Comparison of ENCODE assay signal across 23 mouse cellular contexts in genomic region chr6:145733911-145734310, GRCm38 (mm10). TPM values are rescaled to one million over a fixed set of nuclear protein-coding genes. Genes with fewer than 3 reads are reported as not detected.
DNase-seq lines count a peak whose midpoint lies in the region; ATAC-seq lines count a peak whose summit lies in the region.
"Had no signal": no experiment of that assay in that cellular context is flagged by ENCODE, and none has a peak within 500 bp of the region (broad histone marks: within the 10 kb centered on the region; RNA-seq: fewer than 3 reads in every experiment).

No protein-coding gene starts in this region.

- WGBS in forebrain, embryonic 14.5 days: 18% methylated on average over 5 of the region's 5 CpGs
- 17% methylated on average over 5 of the region's 5 CpGs for WGBS in forebrain, embryonic 15.5 days

- no peak overlapping the region for H3K4me3 ChIP-seq in forebrain, embryonic 14.5 days (ENCODE audit: low read depth, low read length)
- H3K4me3 ChIP-seq in forebrain, embryonic 15.5 days: no peak overlapping the region
- H3K4me3 ChIP-seq: embryonic facial prominence, embryonic 15.5 days; erythroblast, embryonic 14.5 days; forebrain, embryonic 13.5 days; heart, adult 2 months; heart, embryonic 15.5 days had no signal

- no peak overlapping the region for H3K27ac ChIP-seq in forebrain, embryonic 14.5 days (ENCODE audit: low read depth, low read length)
- no peak overlapping the region for H3K27ac ChIP-seq in forebrain, embryonic 15.5 days (replicated peaks)
- H3K27ac ChIP-seq: embryonic facial prominence, embryonic 15.5 days; forebrain, embryonic 13.5 days; heart, adult 2 months; heart, embryonic 15.5 days had no signal

- H3K4me2 ChIP-seq in forebrain, embryonic 14.5 days (ENCODE audit: low read length): no peak overlapping the region
- no peak overlapping the region for H3K4me2 ChIP-seq in forebrain, embryonic 15.5 days (replicated peaks)
- H3K4me2 ChIP-seq: embryonic facial prominence, embryonic 15.5 days; forebrain, embryonic 13.5 days; heart, embryonic 11.5 days; heart, embryonic 15.5 days had no signal

- H3K4me1 ChIP-seq in forebrain, embryonic 14.5 days (ENCODE audit: control insufficient read depth, insufficient read depth, low read length): no peaks in the 10 kb centered on the region
- peaks cover 15% of the 10 kb centered on the region; the same call in 1 of the 2 replicates for H3K4me1 ChIP-seq in forebrain, embryonic 15.5 days

- H3K9me3 ChIP-seq in forebrain, embryonic 14.5 days (replicated peaks; ENCODE audit: control insufficient read depth, low read length): no peaks in the 10 kb centered on the region
- H3K9me3 ChIP-seq in forebrain, embryonic 15.5 days: no peaks in the 10 kb centered on the region
- H3K9me3 ChIP-seq: embryonic facial prominence, embryonic 15.5 days; forebrain, embryonic 13.5 days; heart, embryonic 15.5 days had no signal

- H3K36me3 ChIP-seq in forebrain, embryonic 14.5 days (ENCODE audit: control insufficient read depth, insufficient read depth, low read length): no peaks in the 10 kb centered on the region
- no peaks in the 10 kb centered on the region for H3K36me3 ChIP-seq in forebrain, embryonic 15.5 days
- H3K36me3 ChIP-seq: embryonic facial prominence, embryonic 15.5 days; G1E; heart, embryonic 15.5 days had no signal

- DNase-seq in forebrain, embryonic 14.5 days (ENCODE audit: low spot score): peak; percentile 14
- peak; percentile 25 for DNase-seq in retina, postnatal 1 day
- no peak for DNase-seq in retina, embryonic 14.5 days (ENCODE audit: low spot score)
- DNase-seq in brain, adult 2 months (ENCODE audit: low read depth, low spot score): peak; percentile 53
- DNase-seq in kidney, postnatal 14 days: no peak
- no peak for DNase-seq in thymus, adult 18-20 months
- DNase-seq: adrenal gland, postnatal 14 days; cerebellum, adult 2 months; gastrocnemius, postnatal 10 days; heart, adult 2 months; heart, postnatal 36 days; kidney, adult 11 months; kidney, adult 9 months had no signal

- ATAC-seq in forebrain, embryonic 14.5 days: no peak
- no peak for ATAC-seq in forebrain, embryonic 15.5 days (replicated peaks)
- ATAC-seq: activated CD4-positive, CD25-positive, alpha-beta regulatory T cell, adult 4 months; forebrain, embryonic 13.5 days; hindbrain, embryonic 16.5 days; Patski had no signal

- no peak overlapping the region for H3K9ac ChIP-seq in forebrain, embryonic 14.5 days (ENCODE audit: low read length)
- no peak overlapping the region for H3K9ac ChIP-seq in forebrain, embryonic 15.5 days (replicated peaks)
- H3K9ac ChIP-seq: embryonic facial prominence, embryonic 15.5 days; forebrain, embryonic 13.5 days; heart, embryonic 15.5 days had no signal

- no peaks in the 10 kb centered on the region for H3K27me3 ChIP-seq in forebrain, embryonic 14.5 days (replicated peaks; ENCODE audit: control insufficient read depth, insufficient read depth, low read length)
- H3K27me3 ChIP-seq in forebrain, embryonic 15.5 days: no peaks in the 10 kb centered on the region
- H3K27me3 ChIP-seq: embryonic facial prominence, embryonic 15.5 days; forebrain, embryonic 13.5 days; heart, embryonic 15.5 days; Patski had no signal

RNA-seq across cellular contexts. Expression of gene Rassf8, which starts 12.6 kb away (rescaled TPM):
- 2.4 and 2.5 TPM in 2 replicates for polyA plus RNA-seq in forebrain, embryonic 14.5 days (2014; fragmentation: Nextera tagmentation; extraction: Ambion mirVana)
- 3.2 and 3.5 TPM in 2 replicates for polyA plus RNA-seq in forebrain, embryonic 15.5 days (2015; fragmentation: Nextera tagmentation; extraction: Ambion mirVana)
- polyA plus RNA-seq: erythroblast, embryonic 14.5 days; G1E had no signal

Comparison
In these comparisons a context has a peak if more than half of its experiments do, and no peak if none do; other contexts are left out.
1. DNase-seq: peak in forebrain, embryonic 14.5 days (single experiment), retina, postnatal 1 day (single experiment) and brain, adult 2 months (single experiment); none in retina, embryonic 14.5 days (single experiment), kidney, postnatal 14 days (single experiment) and thymus, adult 18-20 months (0 of 2).